Mouse (Mus musculus): ENCODE data around the gene Tet2. TPM values are rescaled to one million over a fixed set of nuclear protein-coding genes. Genes with fewer than 3 reads are reported as not detected.

Tet2 gene
- polyA plus RNA-seq, 1 experiment from 2014 or later: 10.7 TPM

DNA sequence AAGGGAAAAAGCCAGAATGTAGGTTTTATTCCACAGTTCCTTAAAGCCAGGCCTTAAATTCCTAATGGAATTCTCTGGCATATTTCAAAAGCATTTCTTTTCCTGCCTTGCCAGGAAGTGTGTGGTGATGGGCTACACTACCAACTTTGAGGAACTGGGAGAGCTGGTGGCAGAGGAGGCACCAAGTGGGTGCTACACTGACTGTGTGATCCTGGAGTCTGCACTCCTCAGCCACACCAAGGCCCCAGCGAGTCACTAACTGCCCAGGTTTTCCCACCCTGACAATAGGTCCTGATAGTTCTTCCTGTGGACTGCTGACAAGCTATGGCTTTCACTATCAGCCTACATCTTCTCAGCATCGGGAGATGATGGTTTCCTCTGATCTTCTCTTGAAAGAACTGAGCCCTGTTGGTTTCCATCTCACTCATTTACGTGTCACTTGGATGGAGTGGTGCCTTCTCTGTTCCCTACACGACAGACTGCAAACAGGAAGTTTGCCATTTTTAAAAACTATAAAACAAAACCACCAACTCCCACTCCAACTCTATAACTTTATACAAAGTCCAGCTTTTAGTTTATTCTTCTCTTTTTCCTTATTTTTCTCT, 18.7 kb downstream of the Tet2 start:
- H3K4me1 ChIP-seq (ENCODE audit: control insufficient read depth, insufficient read depth, low read length): no peaks in the 10 kb centered on the region
- H3K27me3 ChIP-seq (replicated peaks; ENCODE audit: control insufficient read depth, insufficient read depth, low read length): no peaks in the 10 kb centered on the region
- no peak overlapping the region for H3K27ac ChIP-seq (ENCODE audit: low read length)
- H3K9ac ChIP-seq (ENCODE audit: low read depth, low read length): no peak overlapping the region
- no peaks in the 10 kb centered on the region for H3K9me3 ChIP-seq (ENCODE audit: control insufficient read depth, low read length)
- no peak overlapping the region for H3K4me3 ChIP-seq (ENCODE audit: low read length)
- no peak overlapping the region for H3K4me2 ChIP-seq (ENCODE audit: low read depth, low read length)
- no peaks in the 10 kb centered on the region for H3K36me3 ChIP-seq (ENCODE audit: control insufficient read depth, insufficient read depth, low read length)
- WGBS: 78% methylated on average over 4 of the region's 4 CpGs
- no peak for ATAC-seq

- Histone ChIP-seq H3K36me3 (ENCODE audit: control insufficient read depth, insufficient read depth, low read length) (no peaks in the 10 kb centered on the region), H3K4me3 (ENCODE audit: low read length) (no peak overlapping the region), H3K9me3 (ENCODE audit: control insufficient read depth, low read length) (no peaks in the 10 kb centered on the region), H3K4me2 (ENCODE audit: low read depth, low read length) (no peak overlapping the region), H3K9ac (ENCODE audit: low read depth, low read length) (no peak overlapping the region), H3K4me1 (ENCODE audit: control insufficient read depth, insufficient read depth, low read length) (no peaks in the 10 kb centered on the region), H3K27me3 (replicated peaks; ENCODE audit: control insufficient read depth, insufficient read depth, low read length) (no peaks in the 10 kb centered on the region), H3K27ac (ENCODE audit: low read length) (no peak overlapping the region)
- 79% methylated on average over 1 of the region's 1 CpGs for WGBS
- ATAC-seq: no peak
Observed at GRCm38 (mm10) chr3:133525578-133525977, 19.4 kb downstream of the Tet2 start.

GRCm38 (mm10) chr3:133524341-133525050, 20.4 kb downstream of the Tet2 start:
- Histone ChIP-seq H3K36me3 (ENCODE audit: control insufficient read depth, insufficient read depth, low read length) (no peaks in the 10 kb centered on the region), H3K4me2 (ENCODE audit: low read depth, low read length) (no peak overlapping the region), H3K27me3 (replicated peaks; ENCODE audit: control insufficient read depth, insufficient read depth, low read length) (no peaks in the 10 kb centered on the region), H3K4me1 (ENCODE audit: control insufficient read depth, insufficient read depth, low read length) (no peaks in the 10 kb centered on the region), H3K9ac (ENCODE audit: low read depth, low read length) (no peak overlapping the region), H3K9me3 (ENCODE audit: control insufficient read depth, low read length) (no peaks in the 10 kb centered on the region), H3K4me3 (ENCODE audit: low read length) (no peak overlapping the region), H3K27ac (ENCODE audit: low read length) (no peak overlapping the region)
- no peak for ATAC-seq
- WGBS: 79% methylated on average over 4 of the region's 4 CpGs

DNA sequence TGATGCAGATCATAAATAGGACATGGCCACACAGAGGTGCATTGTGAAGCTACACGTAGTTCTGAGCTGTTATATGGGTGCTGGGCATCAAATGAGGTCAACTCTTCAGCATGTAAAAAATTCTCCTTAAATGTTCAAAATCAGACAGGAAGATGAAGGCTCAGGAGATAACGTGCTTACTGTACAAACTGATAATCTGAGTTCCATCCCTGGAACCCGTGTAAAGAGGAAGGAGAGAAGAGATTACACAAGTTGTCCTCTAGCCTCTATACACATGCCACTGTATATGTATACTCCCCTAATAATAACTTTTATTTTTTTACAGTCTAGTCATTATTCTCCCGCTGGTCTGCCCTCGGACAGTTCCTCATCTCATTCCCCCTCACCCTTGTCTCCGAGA, 21.7 kb downstream of the Tet2 start:
- no peak overlapping the region for H3K9ac ChIP-seq (ENCODE audit: low read depth, low read length)
- no peaks in the 10 kb centered on the region for H3K27me3 ChIP-seq (replicated peaks; ENCODE audit: control insufficient read depth, insufficient read depth, low read length)
- no peaks in the 10 kb centered on the region for H3K9me3 ChIP-seq (ENCODE audit: control insufficient read depth, low read length)
- H3K4me1 ChIP-seq (ENCODE audit: control insufficient read depth, insufficient read depth, low read length): no peaks in the 10 kb centered on the region
- ATAC-seq: no peak
- H3K27ac ChIP-seq (ENCODE audit: low read length): no peak overlapping the region
- WGBS: 84% methylated on average over 6 of the region's 6 CpGs
- H3K36me3 ChIP-seq (ENCODE audit: control insufficient read depth, insufficient read depth, low read length): no peaks in the 10 kb centered on the region
- no peak overlapping the region for H3K4me3 ChIP-seq (ENCODE audit: low read length)
- no peak overlapping the region for H3K4me2 ChIP-seq (ENCODE audit: low read depth, low read length)

GRCm38 (mm10) chr3:133522289-133522688, 22.6 kb downstream of the Tet2 start:
- no peak overlapping the region for H3K9ac ChIP-seq (ENCODE audit: low read depth, low read length)
- no peak overlapping the region for H3K4me2 ChIP-seq (ENCODE audit: low read depth, low read length)
- no peak overlapping the region for H3K4me3 ChIP-seq (ENCODE audit: low read length)
- no peaks in the 10 kb centered on the region for H3K9me3 ChIP-seq (ENCODE audit: control insufficient read depth, low read length)
- whole genome bisulfite sequencing: 77% methylated on average over 7 of the region's 7 CpGs
- H3K36me3 ChIP-seq (ENCODE audit: control insufficient read depth, insufficient read depth, low read length): no peaks in the 10 kb centered on the region
- no peak for ATAC-seq
- no peaks in the 10 kb centered on the region for H3K4me1 ChIP-seq (ENCODE audit: control insufficient read depth, insufficient read depth, low read length)
- no peaks in the 10 kb centered on the region for H3K27me3 ChIP-seq (replicated peaks; ENCODE audit: control insufficient read depth, insufficient read depth, low read length)
- H3K27ac ChIP-seq (ENCODE audit: low read length): no peak overlapping the region

GRCm38 (mm10) chr3:133518801-133519200, 26.1 kb downstream of the Tet2 start:
- Histone ChIP-seq H3K27ac (ENCODE audit: low read length) (no peak overlapping the region), H3K4me2 (ENCODE audit: low read depth, low read length) (no peak overlapping the region), H3K36me3 (ENCODE audit: control insufficient read depth, insufficient read depth, low read length) (peaks cover 2% of the 10 kb centered on the region; the same call in 1 of the 2 replicates), H3K4me1 (ENCODE audit: control insufficient read depth, insufficient read depth, low read length) (no peaks in the 10 kb centered on the region), H3K27me3 (replicated peaks; ENCODE audit: control insufficient read depth, insufficient read depth, low read length) (no peaks in the 10 kb centered on the region), H3K9me3 (ENCODE audit: control insufficient read depth, low read length) (no peaks in the 10 kb centered on the region), H3K9ac (ENCODE audit: low read depth, low read length) (no peak overlapping the region), H3K4me3 (ENCODE audit: low read length) (no peak overlapping the region)
- no peak for ATAC-seq
- 80% methylated on average over 3 of the region's 3 CpGs for WGBS

GRCm38 (mm10) chr3:133518116-133518515, 26.8 kb downstream of the Tet2 start:
- no peak for ATAC-seq
- Histone ChIP-seq H3K4me2 (ENCODE audit: low read depth, low read length) (no peak overlapping the region), H3K4me1 (ENCODE audit: control insufficient read depth, insufficient read depth, low read length) (no peaks in the 10 kb centered on the region), H3K4me3 (ENCODE audit: low read length) (no peak overlapping the region), H3K27ac (ENCODE audit: low read length) (no peak overlapping the region), H3K9me3 (ENCODE audit: control insufficient read depth, low read length) (no peaks in the 10 kb centered on the region), H3K9ac (ENCODE audit: low read depth, low read length) (no peak overlapping the region), H3K27me3 (replicated peaks; ENCODE audit: control insufficient read depth, insufficient read depth, low read length) (no peaks in the 10 kb centered on the region), H3K36me3 (ENCODE audit: control insufficient read depth, insufficient read depth, low read length) (peaks cover 2% of the 10 kb centered on the region; the same call in 1 of the 2 replicates)
- WGBS: 85% methylated on average over 6 of the region's 6 CpGs

DNA sequence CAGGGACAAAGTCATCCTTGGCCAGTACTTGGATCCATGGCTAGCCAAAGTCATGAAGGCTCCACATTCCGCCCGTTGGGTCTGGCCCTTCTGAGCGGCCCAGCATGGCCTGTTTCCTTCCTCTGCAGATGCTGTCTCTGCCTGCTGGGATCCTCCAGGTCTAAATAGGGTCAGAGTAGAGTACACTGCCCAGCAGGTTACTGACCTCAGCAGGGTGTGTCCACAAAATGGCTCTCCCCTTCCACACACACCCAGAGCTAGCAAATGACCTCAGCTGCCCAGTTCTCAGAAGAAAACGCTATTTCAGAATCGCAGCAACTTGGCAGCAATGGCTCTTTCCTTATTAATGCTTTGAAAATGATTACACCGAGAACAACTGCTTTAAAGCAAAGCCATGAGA, 27.5 kb downstream of the Tet2 start:
- H3K36me3 ChIP-seq (ENCODE audit: control insufficient read depth, insufficient read depth, low read length): peaks cover 2% of the 10 kb centered on the region; the same call in 1 of the 2 replicates
- ATAC-seq: no peak
- H3K27ac ChIP-seq (ENCODE audit: low read length): no peak overlapping the region
- 92% methylated on average over 6 of the region's 6 CpGs for WGBS
- H3K4me1 ChIP-seq (ENCODE audit: control insufficient read depth, insufficient read depth, low read length): no peaks in the 10 kb centered on the region
- H3K9me3 ChIP-seq (ENCODE audit: control insufficient read depth, low read length): no peaks in the 10 kb centered on the region
- H3K9ac ChIP-seq (ENCODE audit: low read depth, low read length): no peak overlapping the region
- H3K4me2 ChIP-seq (ENCODE audit: low read depth, low read length): no peak overlapping the region
- H3K27me3 ChIP-seq (replicated peaks; ENCODE audit: control insufficient read depth, insufficient read depth, low read length): no peaks in the 10 kb centered on the region
- H3K4me3 ChIP-seq (ENCODE audit: low read length): no peak overlapping the region

GRCm38 (mm10) chr3:133516137-133516536, 28.8 kb downstream of the Tet2 start:
- no peaks in the 10 kb centered on the region for H3K4me1 ChIP-seq (ENCODE audit: control insufficient read depth, insufficient read depth, low read length)
- WGBS: 71% methylated on average over 6 of the region's 6 CpGs
- H3K4me3 ChIP-seq (ENCODE audit: low read length): no peak overlapping the region
- H3K36me3 ChIP-seq (ENCODE audit: control insufficient read depth, insufficient read depth, low read length): peaks cover 2% of the 10 kb centered on the region; the same call in 1 of the 2 replicates
- H3K9ac ChIP-seq (ENCODE audit: low read depth, low read length): no peak overlapping the region
- H3K4me2 ChIP-seq (ENCODE audit: low read depth, low read length): no peak overlapping the region
- no peaks in the 10 kb centered on the region for H3K9me3 ChIP-seq (ENCODE audit: control insufficient read depth, low read length)
- no peak overlapping the region for H3K27ac ChIP-seq (ENCODE audit: low read length)
- no peaks in the 10 kb centered on the region for H3K27me3 ChIP-seq (replicated peaks; ENCODE audit: control insufficient read depth, insufficient read depth, low read length)
- ATAC-seq: no peak

Measured in intestine, embryonic 16.5 days (tissue).